Mouse (Mus musculus) kidney, embryonic 16.5 days (tissue): ENCODE data around the gene Oser1. TPM values are rescaled to one million over a fixed set of nuclear protein-coding genes. Genes with fewer than 3 reads are reported as not detected.
"Not testable (repeated sequence)": the region's sequence is repeated elsewhere in the genome, so short reads cannot be mapped to it uniquely, and the experiment has no call there.

Source experiments
- ATAC-seq: fragments of 200-750 bp; cut with Nextera tagmentation; 2 replicates; pipeline ENCODE4 v1.8.0; 2017; ENCODE audit warnings: moderate TSS enrichment; ENCODE audit not compliant: low FRiP score, low TSS enrichment
- H3K27ac ChIP-seq: fragments of 300-500 bp; sonication (generic); 2 replicates; pipeline ENCODE4 v1.5.1; 2014; ENCODE audit warnings: low read length
- H3K27me3 ChIP-seq: fragments of 300-500 bp; sonication (generic); 2 replicates; pipeline ENCODE4 v1.6.1; 2014; ENCODE audit warnings: low read length, control low read depth, mixed read lengths; ENCODE audit not compliant: insufficient read depth
- H3K36me3 ChIP-seq: fragments of 300-500 bp; sonication (generic); 2 replicates; pipeline ENCODE4 v1.6.1; 2014; ENCODE audit warnings: low read length, control low read depth, mixed read lengths; ENCODE audit not compliant: insufficient read depth
- H3K4me1 ChIP-seq: fragments of 300-500 bp; sonication (generic); 2 replicates; pipeline ENCODE4 v1.6.1; 2014; ENCODE audit warnings: low read length, control low read depth, mixed read lengths; ENCODE audit not compliant: insufficient read depth
- H3K4me2 ChIP-seq: fragments of 300-500 bp; sonication (generic); replicated peaks from 2 replicates; pipeline ENCODE4 v1.6.1; 2014; ENCODE audit warnings: low read depth, low read length
- H3K4me3 ChIP-seq: fragments of 300-500 bp; sonication (generic); 2 replicates; pipeline ENCODE4 v1.5.1; 2014; ENCODE audit warnings: mild to moderate bottlenecking, low read length
- H3K9ac ChIP-seq: fragments of 300-500 bp; sonication (generic); replicated peaks from 2 replicates; pipeline ENCODE4 v1.6.1; 2014; ENCODE audit warnings: low read length
- H3K9me3 ChIP-seq: fragments of 300-500 bp; sonication (generic); 2 replicates; pipeline ENCODE4 v1.6.1; 2016; ENCODE audit warnings: low read length, control low read depth
- WGBS: fragments of 180-500 bp; shearing (Covaris S2); extraction: QIAGEN DNeasy Blood & Tissue Kit; methylation state at CpG from one replicate; pipeline ENCODE4 v1.1.7; 2014; 5-methylcytosine and 5-hydroxymethylcytosine counted together
- polyA plus RNA-seq: library from polyadenylated mRNA; unstranded; fragments of >200 nt; fragmentation: Nextera tagmentation; extraction: Ambion mirVana; gene quantifications from 2 replicates; pipeline ENCODE4 v1.2.1, GENCODE M21; 2015

Oser1 gene
- polyA plus RNA-seq, 1 experiment from 2014 or later, result 99.2 TPM

DNA sequence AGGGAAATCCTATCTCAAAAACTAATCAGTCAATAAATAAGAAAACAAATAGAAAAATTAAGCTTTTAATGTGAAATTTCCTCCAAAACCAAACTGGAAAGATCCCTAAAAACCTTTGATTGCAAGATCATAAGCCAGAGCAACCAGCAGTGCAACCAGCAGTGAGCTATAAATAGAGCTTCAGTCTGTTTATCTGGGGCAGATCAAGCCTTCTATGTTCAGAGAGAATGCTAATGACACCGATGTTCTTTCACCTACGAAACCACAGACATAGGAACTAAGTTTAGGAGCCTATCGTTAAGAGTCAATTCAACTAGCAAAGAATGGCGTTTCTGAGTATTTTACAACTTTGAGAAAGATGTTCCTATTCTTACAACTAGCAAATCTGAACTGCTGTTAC lies 12.7 kb downstream of the Oser1 start:
- no peak for ATAC-seq

DNA sequence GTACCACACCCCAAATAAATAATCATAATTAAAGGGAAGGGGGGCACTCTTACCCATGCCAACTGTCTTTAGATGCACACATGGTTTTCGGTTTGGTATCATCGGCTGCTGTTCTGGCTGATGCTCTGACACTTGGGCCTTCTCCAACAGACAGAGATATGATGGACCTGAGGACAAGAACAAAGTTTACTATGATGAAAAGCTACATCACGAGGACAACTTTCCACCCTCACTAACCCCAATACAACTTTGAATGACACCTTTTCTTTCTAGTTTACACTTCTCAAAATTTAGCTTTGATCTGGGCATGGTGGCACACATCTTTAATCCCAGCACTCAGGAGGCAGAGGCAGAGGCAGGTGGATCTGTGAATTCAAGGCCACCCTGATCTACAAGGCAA lies 13.2 kb downstream of the Oser1 start:
- H3K27ac ChIP-seq, H3K27me3 ChIP-seq, H3K9ac ChIP-seq, H3K4me3 ChIP-seq, ATAC-seq, H3K4me1 ChIP-seq, H3K9me3 ChIP-seq, H3K4me2 ChIP-seq: not testable (repeated sequence)
- H3K36me3 ChIP-seq, result peaks cover 38% of the 10 kb centered on the region
- WGBS, result 88% methylated on average over 3 of the region's 3 CpGs

More for the DNA sequence above, 12.7 kb downstream of the Oser1 start:
- Histone ChIP-seq H3K36me3 (peaks cover 37% of the 10 kb centered on the region), H3K4me3 (no peak overlapping the region), H3K9ac (no peak overlapping the region), H3K9me3 (no peaks in the 10 kb centered on the region), H3K4me2 (no peak overlapping the region), H3K4me1 (no peaks in the 10 kb centered on the region), H3K27me3 (no peaks in the 10 kb centered on the region), H3K27ac (no peak overlapping the region)
- WGBS, result 84% methylated on average over 4 of the region's 4 CpGs

- Histone ChIP-seq H3K4me3 (no peak overlapping the region), H3K36me3 (peaks cover 43% of the 10 kb centered on the region), H3K4me2 (no peak overlapping the region), H3K9me3 (no peaks in the 10 kb centered on the region), H3K9ac (no peak overlapping the region), H3K27ac (no peak overlapping the region), H3K4me1 (no peaks in the 10 kb centered on the region), H3K27me3 (no peaks in the 10 kb centered on the region)
- WGBS, result 61% methylated on average over 3 of the region's 3 CpGs
- ATAC-seq, result peak; percentile 57; the same call in 1 of the 2 replicates
These were observed 14.3 kb downstream of the Oser1 start for GRCm38 (mm10) chr2:163410211-163410610.

GRCm38 (mm10) chr2:163404037-163404815 lies 20.3 kb downstream of the Oser1 start:
- peak; percentile 64; the same call in 1 of the 2 replicates for ATAC-seq
- Histone ChIP-seq H3K4me3 (no peak overlapping the region), H3K9ac (no peak overlapping the region), H3K4me1 (no peaks in the 10 kb centered on the region), H3K9me3 (no peaks in the 10 kb centered on the region), H3K27me3 (no peaks in the 10 kb centered on the region), H3K4me2 (no peak overlapping the region), H3K36me3 (peaks cover 25% of the 10 kb centered on the region), H3K27ac (peak overlapping the region; percentile 17; the same call in 1 of the 2 replicates)
- WGBS, result 63% methylated on average over 8 of the region's 8 CpGs

DNA sequence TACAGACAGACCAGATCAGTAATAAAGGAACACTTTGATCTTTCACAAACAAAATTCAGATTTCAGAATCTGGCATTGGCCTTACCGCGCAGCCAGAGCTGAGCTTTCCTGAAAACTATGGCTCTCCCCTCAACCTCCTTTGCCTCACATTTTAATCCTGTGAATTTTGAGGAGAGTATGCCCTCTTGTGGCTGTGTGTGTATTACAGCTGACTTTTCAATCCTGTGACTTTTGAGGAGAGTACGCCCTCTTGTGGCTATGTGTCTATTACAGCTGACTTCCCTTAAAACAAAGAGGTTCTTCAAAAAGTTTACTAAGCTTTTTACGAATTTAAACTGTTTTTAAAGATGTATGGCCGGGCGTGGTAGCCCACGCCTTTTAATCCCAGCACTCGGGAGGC lies 23.3 kb downstream of the Oser1 start:
- Histone ChIP-seq H3K27me3 (no peaks in the 10 kb centered on the region), H3K4me2 (no peak overlapping the region), H3K27ac (no peak overlapping the region), H3K4me1 (peaks cover 13% of the 10 kb centered on the region; the same call in 1 of the 2 replicates), H3K36me3 (peaks cover 11% of the 10 kb centered on the region), H3K9ac (no peak overlapping the region), H3K4me3 (no peak overlapping the region), H3K9me3 (no peaks in the 10 kb centered on the region)
- WGBS, result 6% methylated on average over 8 of the region's 8 CpGs
- ATAC-seq, result no peak

GRCm38 (mm10) chr2:163399222-163399621 lies 25.3 kb downstream of the Oser1 start:
- H3K9ac ChIP-seq, result no peak overlapping the region
- H3K4me2 ChIP-seq, result no peak overlapping the region
- H3K27me3 ChIP-seq, result no peaks in the 10 kb centered on the region
- WGBS, result 73% methylated on average over 8 of the region's 8 CpGs
- no peak overlapping the region for H3K27ac ChIP-seq
- peaks cover 13% of the 10 kb centered on the region; the same call in 1 of the 2 replicates for H3K4me1 ChIP-seq
- no peaks in the 10 kb centered on the region for H3K9me3 ChIP-seq
- H3K36me3 ChIP-seq, result no peaks in the 10 kb centered on the region
- H3K4me3 ChIP-seq, result no peak overlapping the region
- ATAC-seq, result no peak

DNA sequence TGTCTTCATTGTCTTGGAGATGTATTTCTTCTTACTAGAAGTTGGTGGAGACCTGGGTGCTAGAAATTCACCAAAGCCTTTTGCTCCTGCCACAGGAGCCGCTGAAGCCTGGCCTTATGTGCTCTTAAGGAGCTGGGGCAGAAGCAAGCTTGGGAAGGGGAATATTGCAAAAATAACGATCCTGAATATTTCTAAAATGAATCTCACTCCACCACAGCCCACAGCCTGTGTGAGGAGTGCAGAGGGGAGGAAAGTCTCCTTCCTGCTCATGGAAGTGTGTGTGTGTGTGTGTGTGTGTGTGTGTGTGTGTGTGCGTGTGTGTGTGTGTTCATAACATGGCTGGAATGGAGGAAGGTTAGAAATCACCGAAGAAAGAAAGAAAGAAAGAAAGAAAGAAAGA lies 25.7 kb downstream of the Oser1 start:
- no peaks in the 10 kb centered on the region for H3K9me3 ChIP-seq
- no peaks in the 10 kb centered on the region for H3K36me3 ChIP-seq
- no peak for ATAC-seq
- H3K4me1 ChIP-seq, result peaks cover 13% of the 10 kb centered on the region; the same call in 1 of the 2 replicates
- WGBS, result 79% methylated on average over 4 of the region's 4 CpGs
- H3K27ac ChIP-seq, result no peak overlapping the region
- no peak overlapping the region for H3K9ac ChIP-seq
- no peak overlapping the region for H3K4me2 ChIP-seq
- no peak overlapping the region for H3K4me3 ChIP-seq
- no peaks in the 10 kb centered on the region for H3K27me3 ChIP-seq

- H3K4me2 ChIP-seq, result peak within 1 kb of the TSS; percentile 52
- peaks cover 13% of the 10 kb centered on the region; the same call in 1 of the 2 replicates for H3K4me1 ChIP-seq
- ATAC-seq, result peak; percentile 86
- H3K9ac ChIP-seq, result peak within 1 kb of the TSS; percentile 60
- H3K9me3 ChIP-seq, result no peaks in the 10 kb centered on the region
- H3K4me3 ChIP-seq, result peak within 1 kb of the TSS; percentile 43
- H3K36me3 ChIP-seq, result no peaks in the 10 kb centered on the region
- H3K27ac ChIP-seq, result peak within 1 kb of the TSS; percentile 50; the same call in 1 of the 2 replicates
- no peaks in the 10 kb centered on the region for H3K27me3 ChIP-seq
- WGBS, result 2% methylated on average over 10 of the region's 10 CpGs
These were observed 26.6 kb downstream of the Oser1 start, which contains the start of gene Jph2 for GRCm38 (mm10) chr2:163397905-163398304. Gene Jph2, minus strand, starts transcription at chr2:163397993.

DNA sequence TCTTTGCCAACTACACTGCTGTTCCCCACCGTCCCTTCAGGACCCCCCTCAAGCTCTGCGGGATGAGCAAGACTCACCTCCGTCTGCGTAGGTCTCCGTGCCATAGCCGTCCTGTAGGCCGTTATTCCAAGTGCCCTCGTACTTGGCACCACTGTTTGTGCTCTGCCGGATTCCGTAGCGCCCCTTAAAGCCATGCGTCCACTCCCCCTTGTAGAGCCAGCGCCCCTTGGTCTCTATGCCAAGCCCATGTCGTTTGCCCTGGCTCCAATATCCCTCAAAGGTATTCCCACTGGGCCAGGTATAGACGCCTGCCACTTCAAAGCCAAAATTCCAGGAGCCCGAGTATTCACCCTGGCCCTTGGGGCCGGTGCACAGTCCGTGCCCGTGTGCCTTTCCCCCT lies 27.4 kb downstream of the Oser1 start:
- Histone ChIP-seq H3K27me3 (no peaks in the 10 kb centered on the region), H3K4me2 (peak overlapping the region; percentile 52), H3K27ac (no peak overlapping the region), H3K4me1 (peaks cover 13% of the 10 kb centered on the region; the same call in 1 of the 2 replicates), H3K4me3 (peak overlapping the region; percentile 43), H3K36me3 (no peaks in the 10 kb centered on the region), H3K9ac (peak overlapping the region; percentile 60), H3K9me3 (no peaks in the 10 kb centered on the region)
- WGBS, result 83% methylated on average over 19 of the region's 19 CpGs
- ATAC-seq, result no peak; the same call in 1 of the 2 replicates

DNA sequence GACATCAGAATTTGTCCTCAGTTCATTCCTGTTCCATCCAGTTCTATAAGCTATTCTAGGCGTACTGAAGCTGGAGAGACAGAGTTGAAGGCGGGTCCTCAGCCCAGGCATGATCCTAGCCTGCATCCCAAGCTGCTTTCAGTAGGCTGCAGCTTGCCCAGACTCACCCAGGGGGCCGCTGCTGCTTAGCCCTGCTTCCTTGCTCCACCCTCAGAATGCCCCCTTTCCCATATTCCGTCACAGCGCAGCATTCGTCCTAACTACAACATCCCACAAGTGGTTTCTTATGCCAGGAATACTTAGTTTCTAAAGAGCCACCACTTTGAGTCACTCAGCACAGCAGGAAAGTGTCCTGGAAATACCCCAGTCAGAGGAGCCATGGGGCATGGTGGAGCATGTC lies 29.5 kb downstream of the Oser1 start:
- H3K9ac ChIP-seq, result no peak overlapping the region
- WGBS, result 71% methylated on average over 6 of the region's 6 CpGs

More for the DNA sequence above, 29.5 kb downstream of the Oser1 start:
- H3K9me3 ChIP-seq, result no peaks in the 10 kb centered on the region
- no peaks in the 10 kb centered on the region for H3K27me3 ChIP-seq
- H3K4me2 ChIP-seq, result no peak overlapping the region
- no peak overlapping the region for H3K27ac ChIP-seq
- no peak overlapping the region for H3K4me3 ChIP-seq
- peaks cover 13% of the 10 kb centered on the region; the same call in 1 of the 2 replicates for H3K4me1 ChIP-seq
- no peak for ATAC-seq
- H3K36me3 ChIP-seq, result no peaks in the 10 kb centered on the region
